Mouse (Mus musculus): ENCODE data around the gene Gpcpd1. TPM values are rescaled to one million over a fixed set of nuclear protein-coding genes. Genes with fewer than 3 reads are reported as not detected.
A peak's percentile ranks its signal among the peaks of the same experiment; 100 is the strongest.

The Gpcpd1 gene
- polyA plus RNA-seq, 1 experiment from 2014 or later = 31.3 TPM

GRCm38 (mm10) chr2:132569686-132570085 is 17.8 kb downstream of the Gpcpd1 start:
- WGBS = 92% methylated on average over 6 of the region's 6 CpGs
- H3K36me3 ChIP-seq (ENCODE audit: control insufficient read depth, insufficient read depth, low read length) = peaks cover 25% of the 10 kb centered on the region

DNA sequence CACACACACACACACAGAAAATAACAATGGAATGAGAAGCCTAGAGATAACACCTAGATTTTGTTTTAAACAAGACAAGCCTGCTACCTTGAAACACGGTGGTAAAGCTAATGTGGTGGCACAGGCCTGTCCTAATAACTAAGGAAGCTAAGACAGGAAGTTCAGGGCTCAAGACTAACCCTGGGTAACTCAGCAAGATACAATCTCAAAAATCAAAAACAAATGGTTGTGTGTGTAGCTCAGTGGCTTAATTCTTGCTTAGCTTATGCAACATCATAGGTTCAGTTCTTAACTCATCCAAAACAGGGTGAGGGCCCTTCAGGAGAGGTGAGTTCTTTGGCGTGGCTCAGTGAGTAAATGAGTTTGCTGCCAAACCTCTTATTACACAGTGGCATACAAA is 20.1 kb downstream of the Gpcpd1 start:
- Histone ChIP-seq H3K4me1 (replicated peaks; ENCODE audit: control insufficient read depth, insufficient read depth, low read length) (no peaks in the 10 kb centered on the region), H3K27me3 (ENCODE audit: control insufficient read depth, insufficient read depth, low read depth, low read length) (no peaks in the 10 kb centered on the region), H3K4me2 (ENCODE audit: low read depth, low read length) (no peak overlapping the region), H3K9ac (ENCODE audit: low read length) (no peak overlapping the region), H3K27ac (ENCODE audit: low read length) (no peak overlapping the region), H3K9me3 (ENCODE audit: control insufficient read depth, low read length) (no peaks in the 10 kb centered on the region), H3K36me3 (ENCODE audit: control insufficient read depth, insufficient read depth, low read length) (peaks cover 29% of the 10 kb centered on the region), H3K4me3 (ENCODE audit: low read length) (no peak overlapping the region)
- 92% methylated on average over 2 of the region's 2 CpGs for WGBS
- ATAC-seq (ENCODE audit: low read depth) = no peak

More at GRCm38 (mm10) chr2:132569686-132570085, 17.8 kb downstream of the Gpcpd1 start:
- Histone ChIP-seq H3K4me3 (ENCODE audit: low read length) (no peak overlapping the region), H3K27ac (ENCODE audit: low read length) (no peak overlapping the region), H3K4me2 (ENCODE audit: low read depth, low read length) (no peak overlapping the region), H3K9ac (ENCODE audit: low read length) (no peak overlapping the region), H3K27me3 (ENCODE audit: control insufficient read depth, insufficient read depth, low read depth, low read length) (no peaks in the 10 kb centered on the region), H3K9me3 (ENCODE audit: control insufficient read depth, low read length) (no peaks in the 10 kb centered on the region), H3K4me1 (replicated peaks; ENCODE audit: control insufficient read depth, insufficient read depth, low read length) (no peaks in the 10 kb centered on the region)
- ATAC-seq (ENCODE audit: low read depth) = no peak

- H3K9ac ChIP-seq (ENCODE audit: low read length) = no peak overlapping the region
- H3K4me2 ChIP-seq (ENCODE audit: low read depth, low read length) = no peak overlapping the region
- no peaks in the 10 kb centered on the region for H3K9me3 ChIP-seq (ENCODE audit: control insufficient read depth, low read length)
- no peak overlapping the region for H3K27ac ChIP-seq (ENCODE audit: low read length)
- H3K4me1 ChIP-seq (replicated peaks; ENCODE audit: control insufficient read depth, insufficient read depth, low read length) = no peaks in the 10 kb centered on the region
- H3K36me3 ChIP-seq (ENCODE audit: control insufficient read depth, insufficient read depth, low read length) = peaks cover 13% of the 10 kb centered on the region
- ATAC-seq (ENCODE audit: low read depth) = no peak
- no peaks in the 10 kb centered on the region for H3K27me3 ChIP-seq (ENCODE audit: control insufficient read depth, insufficient read depth, low read depth, low read length)
- H3K4me3 ChIP-seq (ENCODE audit: low read length) = no peak overlapping the region
- WGBS = 97% methylated on average over 4 of the region's 4 CpGs
These were observed 25.7 kb downstream of the Gpcpd1 start for GRCm38 (mm10) chr2:132561860-132562259.

- H3K36me3 ChIP-seq (ENCODE audit: control insufficient read depth, insufficient read depth, low read length) = peaks cover 10% of the 10 kb centered on the region
- 44% methylated on average over 1 of the region's 1 CpGs for WGBS
- no peak overlapping the region for H3K4me3 ChIP-seq (ENCODE audit: low read length)
- H3K4me1 ChIP-seq (replicated peaks; ENCODE audit: control insufficient read depth, insufficient read depth, low read length) = no peaks in the 10 kb centered on the region
- H3K9me3 ChIP-seq (ENCODE audit: control insufficient read depth, low read length) = no peaks in the 10 kb centered on the region
- ATAC-seq (ENCODE audit: low read depth) = no peak
- no peaks in the 10 kb centered on the region for H3K27me3 ChIP-seq (ENCODE audit: control insufficient read depth, insufficient read depth, low read depth, low read length)
- no peak overlapping the region for H3K4me2 ChIP-seq (ENCODE audit: low read depth, low read length)
- no peak overlapping the region for H3K9ac ChIP-seq (ENCODE audit: low read length)
- H3K27ac ChIP-seq (ENCODE audit: low read length) = no peak overlapping the region
These were observed 59.7 kb downstream of the Gpcpd1 start for GRCm38 (mm10) chr2:132527864-132528263.

DNA sequence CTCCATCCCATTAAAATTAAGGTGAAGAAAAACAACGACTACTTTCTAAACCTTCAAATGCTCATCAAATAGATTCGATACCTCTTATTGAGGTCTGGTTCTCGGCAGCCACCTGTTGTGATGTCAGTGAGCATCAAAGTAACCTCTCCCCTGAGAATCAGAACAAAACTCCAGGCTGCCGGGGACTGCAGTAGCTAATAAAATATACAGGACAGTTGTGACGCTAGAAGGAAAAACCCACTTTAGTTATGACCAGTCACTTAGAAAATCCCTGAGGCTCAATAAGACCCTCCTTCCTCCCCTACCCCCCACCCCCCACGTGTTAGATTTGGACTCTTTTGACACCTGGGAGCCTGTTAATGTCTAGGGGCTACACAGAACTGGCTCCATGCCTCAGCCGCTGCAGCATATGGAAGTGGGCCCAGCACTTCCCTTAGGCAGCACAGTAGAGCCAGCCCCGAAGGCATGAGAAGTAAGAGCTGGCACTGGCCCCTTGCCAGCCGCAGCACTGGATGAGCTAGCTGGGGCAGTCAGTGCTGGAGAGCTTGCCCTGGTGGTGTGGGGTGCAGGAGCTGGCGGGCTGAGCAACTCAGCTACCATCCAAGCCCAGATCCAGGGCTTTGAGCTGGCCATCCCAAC is 60.5 kb downstream of the Gpcpd1 start:
- ATAC-seq (ENCODE audit: low read depth) = peak; percentile 28; the same call in 1 of the 2 replicates
- Histone ChIP-seq H3K4me1 (replicated peaks; ENCODE audit: control insufficient read depth, insufficient read depth, low read length) (no peaks in the 10 kb centered on the region), H3K27me3 (ENCODE audit: control insufficient read depth, insufficient read depth, low read depth, low read length) (no peaks in the 10 kb centered on the region), H3K27ac (ENCODE audit: low read length) (no peak overlapping the region), H3K4me3 (ENCODE audit: low read length) (no peak overlapping the region), H3K9me3 (ENCODE audit: control insufficient read depth, low read length) (no peaks in the 10 kb centered on the region), H3K4me2 (ENCODE audit: low read depth, low read length) (no peak overlapping the region), H3K36me3 (ENCODE audit: control insufficient read depth, insufficient read depth, low read length) (peaks cover 9% of the 10 kb centered on the region), H3K9ac (ENCODE audit: low read length) (no peak overlapping the region)
- 65% methylated on average over 10 of the region's 10 CpGs for WGBS

DNA sequence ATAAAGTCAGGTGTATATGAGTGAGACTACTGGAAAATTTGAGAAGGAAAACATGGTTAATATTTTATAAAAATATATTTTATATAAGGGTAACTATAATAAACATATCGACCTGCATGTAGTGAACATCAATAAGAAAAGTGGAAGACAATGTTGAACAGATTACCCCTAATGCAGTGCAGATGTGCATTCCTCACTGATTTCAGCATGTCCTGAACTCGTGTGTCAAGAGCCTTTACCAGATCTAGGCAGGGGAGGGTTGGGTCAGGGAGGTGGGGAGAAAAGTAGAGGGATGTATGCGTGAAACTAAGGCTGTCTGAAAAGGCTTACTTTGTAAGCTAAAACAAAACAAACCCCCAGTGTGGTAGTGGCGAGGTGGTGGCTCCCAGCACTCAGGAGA is 61.4 kb downstream of the Gpcpd1 start:
- 54% methylated on average over 4 of the region's 4 CpGs for WGBS

DNA sequence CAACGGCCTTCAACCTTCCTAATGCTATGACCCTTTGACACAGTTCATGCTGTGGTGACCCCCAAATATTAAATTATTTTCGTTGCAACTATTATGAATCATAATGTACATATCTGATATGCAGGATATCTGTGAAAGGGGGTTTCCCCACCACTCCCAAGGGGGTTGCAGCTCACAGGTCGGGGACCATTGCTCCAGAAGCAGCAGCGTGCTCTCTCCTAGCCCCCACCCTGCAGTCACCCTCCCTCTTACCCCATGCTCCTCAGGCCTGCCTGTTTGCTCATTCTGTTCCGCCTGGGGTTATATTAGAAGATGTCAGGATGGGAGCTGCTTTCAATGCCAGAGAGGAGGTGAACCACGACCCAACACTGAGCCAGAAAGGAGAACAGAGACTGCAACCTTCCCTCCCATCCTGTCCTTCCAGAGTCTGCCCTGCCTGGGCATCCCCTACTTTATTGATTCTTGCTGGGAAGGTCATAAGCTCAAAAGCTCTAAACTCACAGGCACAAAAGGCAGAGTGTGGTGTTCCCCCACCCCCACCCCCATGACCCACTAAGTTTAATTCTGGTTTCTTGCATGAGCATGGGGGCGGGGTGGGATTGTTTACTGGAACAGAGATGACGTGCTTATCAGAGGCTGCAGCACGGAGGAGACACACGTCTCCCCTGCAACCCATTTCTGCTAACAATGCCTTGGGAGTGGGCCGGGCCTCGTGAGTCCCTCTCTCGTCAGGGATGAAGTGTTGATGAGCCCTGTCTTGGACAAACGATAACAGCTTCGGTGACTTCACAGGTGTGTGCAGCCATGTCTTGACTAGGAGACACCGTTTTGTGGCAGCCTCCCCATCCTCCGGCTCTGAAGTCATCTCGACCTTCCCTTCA is 69.3 kb downstream of the Gpcpd1 start:
- no peak for ATAC-seq (ENCODE audit: low read depth)
- Histone ChIP-seq H3K4me1 (replicated peaks; ENCODE audit: control insufficient read depth, insufficient read depth, low read length) (no peaks in the 10 kb centered on the region), H3K27me3 (ENCODE audit: control insufficient read depth, insufficient read depth, low read depth, low read length) (no peaks in the 10 kb centered on the region), H3K4me3 (ENCODE audit: low read length) (no peak overlapping the region), H3K36me3 (ENCODE audit: control insufficient read depth, insufficient read depth, low read length) (no peaks in the 10 kb centered on the region), H3K9ac (ENCODE audit: low read length) (no peak overlapping the region), H3K27ac (ENCODE audit: low read length) (no peak overlapping the region), H3K4me2 (ENCODE audit: low read depth, low read length) (no peak overlapping the region), H3K9me3 (ENCODE audit: control insufficient read depth, low read length) (no peaks in the 10 kb centered on the region)
- WGBS = 45% methylated on average over 18 of the region's 18 CpGs

More for the DNA sequence above, 61.4 kb downstream of the Gpcpd1 start:
- Histone ChIP-seq H3K9me3 (ENCODE audit: control insufficient read depth, low read length) (no peaks in the 10 kb centered on the region), H3K4me1 (replicated peaks; ENCODE audit: control insufficient read depth, insufficient read depth, low read length) (no peaks in the 10 kb centered on the region), H3K36me3 (ENCODE audit: control insufficient read depth, insufficient read depth, low read length) (peaks cover 7% of the 10 kb centered on the region), H3K4me2 (ENCODE audit: low read depth, low read length) (no peak overlapping the region), H3K27me3 (ENCODE audit: control insufficient read depth, insufficient read depth, low read depth, low read length) (no peaks in the 10 kb centered on the region), H3K9ac (ENCODE audit: low read length) (no peak overlapping the region), H3K27ac (ENCODE audit: low read length) (no peak overlapping the region), H3K4me3 (ENCODE audit: low read length) (no peak overlapping the region)
- no peak for ATAC-seq (ENCODE audit: low read depth)

DNA sequence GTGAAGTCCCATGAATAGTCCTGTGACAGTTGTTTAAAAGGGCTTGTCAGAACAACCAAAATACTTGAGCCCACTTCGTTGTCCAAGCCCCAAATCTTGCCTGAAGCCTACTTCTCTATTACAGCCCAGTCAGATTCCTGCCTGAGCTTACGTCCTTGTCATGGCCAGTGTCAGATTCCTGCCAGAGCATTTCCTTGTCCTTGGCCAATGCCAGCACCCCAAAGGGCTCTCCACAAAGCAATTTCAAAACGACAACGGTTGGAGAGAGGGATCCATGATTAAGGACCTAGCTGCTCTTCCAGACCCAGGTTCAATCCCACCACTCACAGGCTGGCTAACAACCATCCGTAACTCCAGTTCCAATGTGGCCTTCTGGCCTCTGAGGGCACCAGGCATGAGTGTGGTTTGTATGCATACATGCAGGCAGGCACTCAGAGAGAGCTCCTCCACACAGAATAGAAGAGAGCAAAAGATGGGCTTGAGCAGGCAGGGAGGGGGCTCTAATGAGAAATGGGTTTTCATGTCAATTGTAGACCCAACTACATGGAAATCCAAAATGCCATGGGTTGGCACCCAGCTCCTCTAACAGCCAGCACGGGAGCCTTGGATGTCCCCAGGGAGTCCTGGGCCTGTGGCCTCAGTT is 70.2 kb downstream of the Gpcpd1 start:
- Histone ChIP-seq H3K27me3 (ENCODE audit: control insufficient read depth, insufficient read depth, low read depth, low read length) (no peaks in the 10 kb centered on the region), H3K9ac (ENCODE audit: low read length) (no peak overlapping the region), H3K4me1 (replicated peaks; ENCODE audit: control insufficient read depth, insufficient read depth, low read length) (no peaks in the 10 kb centered on the region), H3K36me3 (ENCODE audit: control insufficient read depth, insufficient read depth, low read length) (no peaks in the 10 kb centered on the region), H3K4me2 (ENCODE audit: low read depth, low read length) (no peak overlapping the region), H3K4me3 (ENCODE audit: low read length) (no peak overlapping the region), H3K9me3 (ENCODE audit: control insufficient read depth, low read length) (no peaks in the 10 kb centered on the region), H3K27ac (ENCODE audit: low read length) (no peak overlapping the region)
- WGBS = 79% methylated on average over 6 of the region's 6 CpGs
- ATAC-seq (ENCODE audit: low read depth) = no peak

Data from lung, embryonic 16.5 days (tissue).